Mouse (Mus musculus) MEL (cell line): ENCODE results near the gene Fyb. TPM values are rescaled to one million over a fixed set of nuclear protein-coding genes. Genes with fewer than 3 reads are reported as not detected.

Experiments used
- DNase-seq: peaks from one replicate; pipeline ENCODE4 v3.0.0; 2011; ENCODE audit warnings: low read depth, low spot score
- H3K27ac ChIP-seq: 2 replicates; pipeline ENCODE4 v1.5.1; 2012; ENCODE audit warnings: low read depth, mild to moderate bottlenecking, control low read depth, low read length, moderate library complexity; ENCODE audit not compliant: control insufficient read depth
- H3K27me3 ChIP-seq, 2 experiments: fragments of 150-350 bp in 1 of 2; sonication (generic) in 1 of 2; 2 replicates each; pipeline ENCODE4 v1.6.1; 2012; ENCODE audit warnings: low read length in 2 of 2, mild to moderate bottlenecking in 2 of 2, improper control_type of control experiment in 1 of 2, moderate library complexity in 1 of 2; ENCODE audit not compliant: insufficient read depth in 2 of 2, control insufficient read depth in 1 of 2
- H3K36me3 ChIP-seq, 2 experiments: 2 replicates each; pipeline ENCODE4 v1.6.1; 2012 to 2014; ENCODE audit warnings: low read length in 2 of 2, improper control_type of control experiment in 1 of 2, inconsistent platforms in 1 of 2, mild to moderate bottlenecking in 1 of 2; ENCODE audit not compliant: insufficient read depth in 2 of 2, control insufficient read depth in 1 of 2
- H3K4me1 ChIP-seq, 2 experiments: fragments of 150-350 bp in 1 of 2; sonication (generic) in 1 of 2; 2 replicates each; pipeline ENCODE4 v1.6.1; 2012; ENCODE audit warnings: low read length in 2 of 2, improper control_type of control experiment in 1 of 2, mild to moderate bottlenecking in 1 of 2; ENCODE audit not compliant: insufficient read depth in 2 of 2, control insufficient read depth in 1 of 2
- H3K4me3 ChIP-seq, 2 experiments: fragments of 150-350 bp in 1 of 2; sonication (generic) in 1 of 2; 2 replicates each; pipeline ENCODE4 v1.5.1; 2012; ENCODE audit warnings: low read depth in 2 of 2, low read length in 2 of 2, mild to moderate bottlenecking in 2 of 2, moderate library complexity in 2 of 2, control low read depth in 1 of 2, improper control_type of control experiment in 1 of 2; ENCODE audit not compliant: control insufficient read depth in 1 of 2, insufficient read depth in 1 of 2
- H3K79me2 ChIP-seq: 2 replicates; pipeline ENCODE4 v1.6.1; 2012; ENCODE audit warnings: mild to moderate bottlenecking, low read length, moderate library complexity; ENCODE audit not compliant: control insufficient read depth, poor library complexity, insufficient read depth
- H3K9ac ChIP-seq: 2 replicates; pipeline ENCODE4 v1.6.1; 2012; ENCODE audit warnings: low read depth, mild to moderate bottlenecking, control low read depth, low read length, moderate library complexity; ENCODE audit not compliant: control insufficient read depth, poor library complexity, severe bottlenecking
- H3K9me3 ChIP-seq: fragments of 150-350 bp; sonication (generic); replicated peaks from 2 replicates; pipeline ENCODE4 v1.6.1; 2012; ENCODE audit warnings: mild to moderate bottlenecking, low read length, improper control_type of control experiment, moderate library complexity; ENCODE audit not compliant: insufficient read depth
- BHLHE40 ChIP-seq: IDR thresholded peaks from 2 replicates; pipeline ENCODE4 v1.6.1; 2012; ENCODE audit warnings: low read depth, mild to moderate bottlenecking, inconsistent platforms, low read length, improper control_type of control experiment, borderline replicate concordance
- CHD1 ChIP-seq: IDR thresholded peaks from 2 replicates; pipeline ENCODE4 v1.6.1; 2012; ENCODE audit warnings: low read depth, mild to moderate bottlenecking, inconsistent platforms, low read length, improper control_type of control experiment
- CHD2 ChIP-seq: IDR thresholded peaks from 2 replicates; pipeline ENCODE4 v1.6.1; 2011; ENCODE audit warnings: low read length, improper control_type of control experiment
- CTCF ChIP-seq, 3 experiments: IDR thresholded peaks in 2 of 3; conservative IDR thresholded peaks in 1 of 3; 2 replicates each; pipeline ENCODE4 v1.5.1; 2011 to 2012; ENCODE audit warnings: low read length in 3 of 3, low read depth in 2 of 3, mild to moderate bottlenecking in 2 of 3, improper control_type of control experiment in 1 of 3, inconsistent platforms in 1 of 3, mixed read lengths in 1 of 3, moderate library complexity in 1 of 3; ENCODE audit not compliant: control insufficient read depth in 1 of 3, insufficient read depth in 1 of 3, poor library complexity in 1 of 3, severe bottlenecking in 1 of 3
- E2F4 ChIP-seq: IDR thresholded peaks from 2 replicates; pipeline ENCODE4 v1.6.1; 2011; ENCODE audit warnings: low read depth, low read length, improper control_type of control experiment, borderline replicate concordance
- ELF1 ChIP-seq: IDR thresholded peaks from 2 replicates; pipeline ENCODE4 v1.6.1; 2014; ENCODE audit warnings: low read depth, mild to moderate bottlenecking, inconsistent platforms, low read length, improper control_type of control experiment, moderate library complexity
- EP300 ChIP-seq, 2 experiments: IDR thresholded peaks; 2 replicates each; pipeline ENCODE4 v1.6.1; 2011; ENCODE audit warnings: improper control_type of control experiment in 2 of 2, low read length in 2 of 2, low read depth in 1 of 2, mild to moderate bottlenecking in 1 of 2
- ETS1 ChIP-seq: IDR thresholded peaks from 2 replicates; pipeline ENCODE4 v1.6.1; 2012; ENCODE audit warnings: low read depth, mild to moderate bottlenecking, inconsistent platforms, low read length, improper control_type of control experiment, moderate library complexity
- GABPA ChIP-seq: IDR thresholded peaks from 2 replicates; pipeline ENCODE4 v1.6.1; 2012; ENCODE audit warnings: low read depth, mild to moderate bottlenecking, inconsistent platforms, low read length, improper control_type of control experiment, moderate library complexity
- GATA1 ChIP-seq: IDR thresholded peaks from 2 replicates; pipeline ENCODE4 v1.6.1; 2011; ENCODE audit warnings: low read depth, low read length, improper control_type of control experiment
- JUND ChIP-seq: IDR thresholded peaks from 2 replicates; pipeline ENCODE4 v1.6.1; 2011; ENCODE audit warnings: low read depth, mild to moderate bottlenecking, improper control_type of control experiment, low read length
- KAT2A ChIP-seq: conservative IDR thresholded peaks from 2 replicates; pipeline ENCODE4 v1.6.1; 2012; ENCODE audit warnings: low read depth, low read length, improper control_type of control experiment, inconsistent platforms
- MAFK ChIP-seq: IDR thresholded peaks from 2 replicates; pipeline ENCODE4 v1.6.1; 2011; ENCODE audit warnings: low read depth, mild to moderate bottlenecking, low read length, improper control_type of control experiment, borderline replicate concordance
- MAX ChIP-seq: IDR thresholded peaks from 2 replicates; pipeline ENCODE4 v1.6.1; 2011; ENCODE audit warnings: low read length, improper control_type of control experiment
- MAZ ChIP-seq: IDR thresholded peaks from 2 replicates; pipeline ENCODE4 v1.6.1; 2012; ENCODE audit warnings: low read depth, mild to moderate bottlenecking, inconsistent platforms, low read length, improper control_type of control experiment
- MEF2A ChIP-seq: IDR thresholded peaks from 2 replicates; pipeline ENCODE4 v1.6.1; 2014; ENCODE audit warnings: low read depth, mild to moderate bottlenecking, inconsistent platforms, low read length, improper control_type of control experiment; ENCODE audit not compliant: poor library complexity, insufficient replicate concordance, severe bottlenecking; ENCODE audit errors: extremely low read depth
- MXI1 ChIP-seq: IDR thresholded peaks from 2 replicates; pipeline ENCODE4 v1.6.1; 2011; ENCODE audit warnings: mild to moderate bottlenecking, low read depth, low read length, improper control_type of control experiment
- MYB ChIP-seq: IDR thresholded peaks from 2 replicates; pipeline ENCODE4 v1.6.1; 2011; ENCODE audit warnings: mild to moderate bottlenecking, low read depth, low read length, improper control_type of control experiment
- MYC ChIP-seq: IDR thresholded peaks from 2 replicates; pipeline ENCODE4 v1.6.1; 2011; ENCODE audit warnings: low read depth, mild to moderate bottlenecking, low read length, improper control_type of control experiment, moderate library complexity
- NELFE ChIP-seq: IDR thresholded peaks from 2 replicates; pipeline ENCODE4 v1.6.1; 2011; ENCODE audit warnings: low read depth, low read length, improper control_type of control experiment
- NRF1 ChIP-seq: IDR thresholded peaks from 2 replicates; pipeline ENCODE4 v1.6.1; 2014; ENCODE audit warnings: low read depth, mild to moderate bottlenecking, inconsistent platforms, low read length, improper control_type of control experiment, moderate library complexity; ENCODE audit not compliant: poor library complexity, insufficient read depth, severe bottlenecking
- POLR2A ChIP-seq, 2 experiments: IDR thresholded peaks; 2 replicates each; pipeline ENCODE4 v1.6.1; 2011 to 2012; ENCODE audit warnings: low read length in 2 of 2, mild to moderate bottlenecking in 2 of 2, control low read depth in 1 of 2, improper control_type of control experiment in 1 of 2, low read depth in 1 of 2, moderate library complexity in 1 of 2; ENCODE audit not compliant: control insufficient read depth in 1 of 2, insufficient read depth in 1 of 2, poor library complexity in 1 of 2
- POLR2AphosphoS5 ChIP-seq: IDR thresholded peaks from 2 replicates; pipeline ENCODE4 v1.6.1; 2012; ENCODE audit warnings: low read depth, borderline replicate concordance, mild to moderate bottlenecking, inconsistent platforms, low read length, moderate library complexity, mixed read lengths
- RAD21 ChIP-seq: IDR thresholded peaks from 2 replicates; pipeline ENCODE4 v1.6.1; 2011; ENCODE audit warnings: mild to moderate bottlenecking, low read depth, low read length, improper control_type of control experiment
- RCOR1 ChIP-seq: IDR thresholded peaks from 2 replicates; pipeline ENCODE4 v1.6.1; 2012; ENCODE audit warnings: low read depth, mild to moderate bottlenecking, inconsistent platforms, low read length, improper control_type of control experiment
- SIN3A ChIP-seq: IDR thresholded peaks from 2 replicates; pipeline ENCODE4 v1.6.1; 2012; ENCODE audit warnings: low read length, improper control_type of control experiment, inconsistent platforms
- SMC3 ChIP-seq: IDR thresholded peaks from 2 replicates; pipeline ENCODE4 v1.6.1; 2011; ENCODE audit warnings: low read depth, low read length, improper control_type of control experiment
- TAL1 ChIP-seq: IDR thresholded peaks from 2 replicates; pipeline ENCODE4 v1.6.1; 2012; ENCODE audit warnings: mild to moderate bottlenecking, inconsistent platforms, low read length, moderate library complexity, mixed read lengths
- TBP ChIP-seq: IDR thresholded peaks from 2 replicates; pipeline ENCODE4 v1.8.0; 2011; ENCODE audit warnings: low read depth, low read length, improper control_type of control experiment
- TCF12 ChIP-seq: IDR thresholded peaks from 2 replicates; pipeline ENCODE4 v1.6.1; 2014; ENCODE audit warnings: low read depth, mild to moderate bottlenecking, inconsistent platforms, low read length, improper control_type of control experiment, moderate library complexity
- UBTF ChIP-seq: IDR thresholded peaks from 2 replicates; pipeline ENCODE4 v1.6.1; 2012; ENCODE audit warnings: low read depth, mild to moderate bottlenecking, inconsistent platforms, low read length, improper control_type of control experiment, moderate library complexity, borderline replicate concordance; ENCODE audit not compliant: insufficient read depth
- USF1 ChIP-seq: IDR thresholded peaks from 2 replicates; pipeline ENCODE4 v1.6.1; 2014; ENCODE audit warnings: low read depth, mild to moderate bottlenecking, inconsistent platforms, low read length, improper control_type of control experiment, moderate library complexity
- ZC3H11A ChIP-seq: IDR thresholded peaks from 2 replicates; pipeline ENCODE4 v1.6.1; 2012; ENCODE audit warnings: low read depth, mild to moderate bottlenecking, inconsistent platforms, low read length, improper control_type of control experiment
- ZKSCAN1 ChIP-seq: IDR thresholded peaks from 2 replicates; pipeline ENCODE4 v1.6.1; 2012; ENCODE audit warnings: low read depth, mild to moderate bottlenecking, inconsistent platforms, low read length, improper control_type of control experiment, moderate library complexity
- ZMIZ1 ChIP-seq: IDR thresholded peaks from 2 replicates; pipeline ENCODE4 v1.6.1; 2012; ENCODE audit warnings: low read depth, mild to moderate bottlenecking, inconsistent platforms, low read length, improper control_type of control experiment, moderate library complexity
- ZNF384 ChIP-seq: IDR thresholded peaks from 2 replicates; pipeline ENCODE4 v1.6.1; 2012; ENCODE audit warnings: low read depth, mild to moderate bottlenecking, inconsistent platforms, low read length, improper control_type of control experiment
- polyA plus RNA-seq, 2 experiments: library from polyadenylated mRNA; stranded (reverse) in 1 of 2; unstranded in 1 of 2; fragments of >175 nt in 1 of 2; fragments of >200 nt in 1 of 2; gene quantifications; 2 replicates each; pipeline versions ENCODE4 v1.2.1 to v1.2.4; 2012; ENCODE audit warnings: low replicate concordance in 2 of 2, low read depth in 1 of 2; ENCODE audit not compliant: insufficient read length in 2 of 2, insufficient read depth in 1 of 2, missing spikeins in 1 of 2
- total RNA-seq: library from RNA; depleted of rRNA; stranded (reverse); fragments of 300-350 nt; gene quantifications from 2 replicates; pipeline ENCODE4 v1.2.3, GENCODE M21; 2012

Gene Fyb
- total and polyA plus RNA-seq, 3 experiments: 175 to 208 TPM; not detected in 1

DNA sequence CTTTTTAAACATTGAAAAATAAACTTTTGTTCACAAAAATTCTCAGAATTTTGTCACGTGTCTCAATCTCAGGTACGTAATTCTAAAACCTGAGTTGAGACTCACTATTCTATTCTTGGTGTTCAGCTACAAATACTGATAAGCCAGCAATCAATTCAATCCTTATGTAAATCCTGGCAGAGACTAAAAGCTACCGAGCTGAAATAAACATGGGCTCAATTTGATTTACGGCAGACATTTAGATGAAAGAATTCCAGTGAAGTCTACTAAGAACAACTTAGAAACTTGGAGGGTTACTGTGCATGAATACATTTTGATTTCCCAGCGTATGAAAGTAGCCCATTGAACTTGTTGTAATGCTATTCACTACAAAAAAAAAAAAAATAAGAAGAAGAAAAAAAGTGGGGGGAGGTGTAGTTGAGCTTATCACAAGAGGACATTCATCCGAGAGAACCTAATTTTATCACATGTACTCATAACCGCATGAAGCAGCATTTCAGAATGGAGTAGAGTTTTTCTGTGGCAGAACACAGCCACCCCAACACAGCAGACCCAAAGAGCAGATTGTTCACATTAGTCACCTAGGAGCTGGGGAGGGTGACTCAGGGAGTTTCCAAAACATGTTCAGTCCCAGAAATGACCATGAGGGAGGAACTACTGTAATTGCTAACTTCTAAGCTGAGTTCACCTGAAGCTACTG lies 17.1 kb downstream of the Fyb start:
- Histone ChIP-seq H3K27me3 (no peaks in the 10 kb centered on the region), H3K27ac (peak overlapping the region; percentile 84), H3K4me3 (peak overlapping the region in 1 of 2 experiments; percentile 25; a peak in 2 of 4 replicates), H3K4me1 (peaks cover 11 to 25% of the 10 kb centered on the region in 2 experiments), H3K9me3 (no peaks in the 10 kb centered on the region), H3K9ac (peak overlapping the region; percentile 30), H3K79me2 (no peaks in the 10 kb centered on the region; the same call in 1 of the 2 replicates), H3K36me3 (peaks cover 0 to 31% of the 10 kb centered on the region in 2 experiments; a peak in 2 of 4 replicates)
- peak; percentile 93 for DNase-seq
- TF ChIP-seq KAT2A (no peak), EP300 (IDR thresholded peaks at IDR 0.05; ENCODE audit: low read depth in 1 of 2, low read length in 2 of 2) (peak; percentile 95 to 97), GABPA (no peak), MAFK (peak; percentile 84), POLR2AphosphoS5 (no peak), TCF12 (peak; percentile 93), GATA1 (peak; percentile 95), CHD1 (no peak), ELF1 (no peak), TAL1 (peak; percentile 83), UBTF (no peak), ETS1 (peak; percentile 97), JUND (0 out of 2 replicates have a peak, but pooled peaks have one; percentile 47), E2F4 (no peak), MAX (no peak), MYB (peak; percentile 59; the same call in 1 of the 2 replicates), POLR2A (IDR thresholded peaks at IDR 0.05; ENCODE audit: control insufficient read depth in 1 of 2, insufficient read depth in 1 of 2, low read depth in 1 of 2, low read length in 2 of 2, poor library complexity in 1 of 2) (no peak), TBP (peak; percentile 34; the same call in 1 of the 2 replicates), MXI1 (no peak; the same call in 1 of the 2 replicates), MAZ (peak; percentile 84; the same call in 1 of the 2 replicates), ZC3H11A (no peak), MYC (peak; percentile 72; the same call in 1 of the 2 replicates), ZNF384 (peak; percentile 99), SIN3A (peak; percentile 84), NELFE (no peak), RAD21 (no peak), SMC3 (no peak), ZMIZ1 (no peak), USF1 (peak; percentile 56; the same call in 1 of the 2 replicates), ZKSCAN1 (no peak), RCOR1 (peak; percentile 96), MEF2A (peak; percentile 89; the same call in 1 of the 2 replicates), NRF1 (no peak), CTCF (IDR thresholded peaks at IDR 0.05 in 2 of 3, conservative IDR thresholded peaks at IDR 0.05 in 1 of 3; ENCODE audit: control insufficient read depth in 1 of 3, insufficient read depth in 1 of 3, low read depth in 2 of 3, low read length in 3 of 3, poor library complexity in 1 of 3, severe bottlenecking in 1 of 3) (no peak), BHLHE40 (peak; percentile 76), CHD2 (peak; percentile 61)
